Mouse (Mus musculus): ENCODE measurements around the gene Cdrt4.

Cdrt4 gene

GRCm38 (mm10) chr11:62996522-62996898 is 45.5 kb downstream of the Cdrt4 start:
- no peak for DNase-seq (ENCODE audit: low spot score)

- DNase-seq (ENCODE audit: low spot score), result no peak
Measured at GRCm38 (mm10) chr11:62997039-62997717, 46.2 kb downstream of the Cdrt4 start.

- peak; percentile 56 for DNase-seq (ENCODE audit: low spot score)
Measured at GRCm38 (mm10) chr11:62997718-62998281, 46.8 kb downstream of the Cdrt4 start.

GRCm38 (mm10) chr11:63000126-63000525 is 49.1 kb downstream of the Cdrt4 start:
- DNase-seq (ENCODE audit: low spot score), result no peak

- DNase-seq (ENCODE audit: low spot score), result no peak
Measured at GRCm38 (mm10) chr11:63004617-63005016, 53.6 kb downstream of the Cdrt4 start.

- DNase-seq (ENCODE audit: low spot score), result no peak
Measured at GRCm38 (mm10) chr11:63007376-63007775, 56.4 kb downstream of the Cdrt4 start.

GRCm38 (mm10) chr11:63008004-63008403 is 57.0 kb downstream of the Cdrt4 start:
- DNase-seq (ENCODE audit: low spot score), result no peak

- DNase-seq (ENCODE audit: low spot score), result no peak
Measured at GRCm38 (mm10) chr11:63009761-63010160, 58.8 kb downstream of the Cdrt4 start.

GRCm38 (mm10) chr11:63017327-63018082 is 66.5 kb downstream of the Cdrt4 start:
- DNase-seq (ENCODE audit: low spot score), result no peak

- DNase-seq (ENCODE audit: low spot score), result no peak
Measured at GRCm38 (mm10) chr11:63018083-63018622, 67.2 kb downstream of the Cdrt4 start.

- DNase-seq (ENCODE audit: low spot score), result no peak
Measured at GRCm38 (mm10) chr11:63020633-63021032, 69.6 kb downstream of the Cdrt4 start.

- no peak for DNase-seq (ENCODE audit: low spot score)
Measured at GRCm38 (mm10) chr11:63021141-63021806, 70.3 kb downstream of the Cdrt4 start.

- peak; percentile 34 for DNase-seq (ENCODE audit: low spot score)
Measured at GRCm38 (mm10) chr11:63023461-63023860, 72.5 kb downstream of the Cdrt4 start.

- DNase-seq (ENCODE audit: low spot score), result no peak
Measured at GRCm38 (mm10) chr11:63024136-63024535, 73.1 kb downstream of the Cdrt4 start.

GRCm38 (mm10) chr11:63025476-63025875 is 74.5 kb downstream of the Cdrt4 start:
- peak; percentile 41 for DNase-seq (ENCODE audit: low spot score)

- peak; percentile 65 for DNase-seq (ENCODE audit: low spot score)
Measured at GRCm38 (mm10) chr11:63026651-63027141, 75.7 kb downstream of the Cdrt4 start.

- DNase-seq (ENCODE audit: low spot score), result no peak
Measured at GRCm38 (mm10) chr11:63028131-63028530, 77.1 kb downstream of the Cdrt4 start.

- no peak for DNase-seq (ENCODE audit: low spot score)
Measured at GRCm38 (mm10) chr11:63029148-63029714, 78.2 kb downstream of the Cdrt4 start.

GRCm38 (mm10) chr11:63029721-63030120 is 78.7 kb downstream of the Cdrt4 start:
- no peak for DNase-seq (ENCODE audit: low spot score)

- DNase-seq (ENCODE audit: low spot score), result no peak
Measured at GRCm38 (mm10) chr11:63035420-63036211, 84.6 kb downstream of the Cdrt4 start.

All from urinary bladder, postnatal 14 days (tissue).